Mouse (Mus musculus) liver, embryonic 11.5 days (tissue): ENCODE data around the gene Sox2. TPM values are rescaled to one million over a fixed set of nuclear protein-coding genes. Genes with fewer than 3 reads are reported as not detected.

Experiments
- ATAC-seq: fragments of 200-750 bp; cut with Nextera tagmentation; replicated peaks from 2 replicates; pipeline ENCODE4 v1.8.0; 2017; ENCODE audit warnings: moderate number of reproducible peaks, mild to moderate bottlenecking, moderate TSS enrichment, moderate library complexity; ENCODE audit not compliant: low FRiP score
- DNase-seq: peaks from one replicate; pipeline ENCODE4 v3.0.0-alpha.2; 2017; ENCODE audit warnings: low spot score
- H3K27ac ChIP-seq: fragments of 300-500 bp; sonication (generic); 2 replicates; pipeline ENCODE4 v1.5.1; 2014; ENCODE audit warnings: mild to moderate bottlenecking, low read depth, low read length, control low read depth
- H3K27me3 ChIP-seq: fragments of 300-500 bp; sonication (generic); replicated peaks from 2 replicates; pipeline ENCODE4 v1.6.1; 2014; ENCODE audit warnings: low read length, mixed read lengths; ENCODE audit not compliant: control insufficient read depth, insufficient read depth
- H3K36me3 ChIP-seq: fragments of 300-500 bp; sonication (generic); 2 replicates; pipeline ENCODE4 v1.6.1; 2014; ENCODE audit warnings: mild to moderate bottlenecking, low read length, moderate library complexity, mixed read lengths; ENCODE audit not compliant: control insufficient read depth, insufficient read depth
- H3K4me1 ChIP-seq: fragments of 300-500 bp; sonication (generic); replicated peaks from 2 replicates; pipeline ENCODE4 v1.6.1; 2014; ENCODE audit warnings: low read length, mixed read lengths; ENCODE audit not compliant: control insufficient read depth, insufficient read depth
- H3K4me2 ChIP-seq: fragments of 300-500 bp; sonication (generic); 2 replicates; pipeline ENCODE4 v1.6.1; 2014; ENCODE audit warnings: mild to moderate bottlenecking, control low read depth, moderate library complexity
- H3K4me3 ChIP-seq: fragments of 300-500 bp; sonication (generic); 2 replicates; pipeline ENCODE4 v1.5.1; 2014; ENCODE audit warnings: low read depth, low read length, control low read depth
- H3K9ac ChIP-seq: fragments of 300-500 bp; sonication (generic); 2 replicates; pipeline ENCODE4 v1.6.1; 2014; ENCODE audit warnings: low read depth, low read length, control low read depth
- H3K9me3 ChIP-seq: fragments of 300-500 bp; sonication (generic); 2 replicates; pipeline ENCODE4 v1.6.1; 2016; ENCODE audit warnings: low read length, inconsistent platforms, mixed read lengths; ENCODE audit not compliant: control insufficient read depth
- WGBS: fragments of 180-500 bp; shearing (Covaris S2); extraction: QIAGEN DNeasy Blood & Tissue Kit; methylation state at CpG from one replicate; pipeline ENCODE4 v1.1.7; 2014; 5-methylcytosine and 5-hydroxymethylcytosine counted together
- polyA plus RNA-seq: library from polyadenylated mRNA; unstranded; fragments of >200 nt; fragmentation: Nextera tagmentation; extraction: Ambion mirVana; gene quantifications from 2 replicates; pipeline ENCODE4 v1.2.1, GENCODE M21; 2014

Sox2 gene
- polyA plus RNA-seq, 1 experiment from 2014 or later: 0.55 TPM

DNA sequence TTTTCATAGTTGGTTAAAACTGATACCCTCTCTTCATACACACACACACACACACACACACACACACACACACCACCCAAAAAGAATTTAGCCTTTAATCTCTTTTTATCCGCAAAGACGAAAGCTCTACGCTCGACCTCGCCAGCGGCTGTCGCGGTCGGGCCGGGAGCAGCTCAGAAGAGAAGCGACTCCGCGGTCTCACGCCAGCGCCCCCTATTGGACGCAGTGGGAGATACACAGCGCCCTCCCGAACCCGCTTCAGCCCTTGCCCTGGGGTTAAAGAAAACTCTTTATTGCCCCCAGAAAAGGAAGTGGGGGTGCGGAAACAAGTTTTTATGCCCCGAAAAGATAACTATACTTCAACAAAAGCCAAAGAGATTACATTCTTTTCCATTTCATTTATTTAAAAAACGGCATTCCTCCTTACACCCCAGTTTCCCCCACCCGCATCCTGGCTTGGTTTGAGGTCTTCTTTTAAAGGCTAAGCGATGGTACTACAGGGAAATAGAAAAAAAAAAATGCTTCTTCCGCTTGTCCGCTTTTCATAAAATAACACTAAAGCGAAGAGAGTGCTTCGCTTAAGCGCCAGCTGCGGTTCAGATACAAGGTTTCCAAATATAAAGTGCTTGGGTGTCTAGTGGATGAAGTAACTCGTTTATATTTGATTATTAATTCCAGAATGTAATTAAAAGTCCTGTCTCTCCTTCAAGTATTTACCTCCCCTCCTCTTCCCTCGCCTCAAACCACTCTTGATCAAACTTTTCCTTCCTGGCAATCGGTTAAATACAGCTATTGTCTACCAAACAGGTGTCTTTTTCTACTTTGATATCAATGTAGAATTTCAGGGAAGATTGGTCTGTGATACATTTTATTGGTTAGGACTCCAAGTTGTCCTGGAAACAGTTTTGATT is 9.3 kb upstream of the Sox2 start:
- DNase-seq: no peak
- Histone ChIP-seq H3K4me1 (no peaks in the 10 kb centered on the region; the same call in 1 of the 2 replicates), H3K36me3 (no peaks in the 10 kb centered on the region), H3K9ac (no peak overlapping the region), H3K27ac (no peak overlapping the region), H3K4me3 (no peak overlapping the region), H3K27me3 (peaks cover 91% of the 10 kb centered on the region), H3K4me2 (no peak overlapping the region), H3K9me3 (no peaks in the 10 kb centered on the region)
- no peak for ATAC-seq
- WGBS: 5% methylated on average over 33 of the region's 33 CpGs

GRCm38 (mm10) chr3:34641756-34642497 is 8.3 kb upstream of the Sox2 start:
- peak overlapping the region; percentile 48 for H3K4me2 ChIP-seq
- no peak overlapping the region for H3K27ac ChIP-seq
- H3K4me3 ChIP-seq: peak overlapping the region; percentile 8; the same call in 1 of the 2 replicates
- 2% methylated on average over 38 of the region's 38 CpGs for WGBS
- no peaks in the 10 kb centered on the region for H3K36me3 ChIP-seq
- no peaks in the 10 kb centered on the region; the same call in 1 of the 2 replicates for H3K4me1 ChIP-seq
- DNase-seq (no peak), ATAC-seq (no peak)
- H3K9ac ChIP-seq: no peak overlapping the region
- peaks cover 98% of the 10 kb centered on the region for H3K27me3 ChIP-seq
- no peaks in the 10 kb centered on the region for H3K9me3 ChIP-seq

DNA sequence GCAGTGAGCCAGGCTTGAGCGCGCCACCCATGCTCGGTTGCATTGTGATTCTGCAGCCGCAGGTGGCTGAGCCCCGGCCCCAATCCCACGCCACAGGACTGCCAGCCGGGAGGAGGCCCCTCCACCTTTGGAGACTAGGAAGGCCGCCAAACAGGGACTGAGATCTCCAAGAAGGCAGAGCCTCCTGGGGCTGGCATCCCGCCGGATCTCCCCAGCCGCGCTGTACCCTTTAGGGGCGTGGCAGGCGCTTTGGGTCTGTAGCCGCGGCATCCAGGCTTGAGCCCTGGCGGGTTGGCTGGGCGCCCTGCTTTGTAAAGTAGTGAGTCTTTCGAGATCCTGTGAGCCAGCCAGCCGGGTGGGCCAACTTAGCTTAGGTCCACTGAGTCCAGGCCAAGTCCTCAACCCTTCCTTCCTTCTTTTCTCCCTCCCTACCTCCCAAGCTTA is 7.7 kb upstream of the Sox2 start:
- WGBS: 1% methylated on average over 20 of the region's 20 CpGs
- no peak overlapping the region for H3K9ac ChIP-seq
- peak overlapping the region; percentile 48 for H3K4me2 ChIP-seq
- peak overlapping the region; percentile 8; the same call in 1 of the 2 replicates for H3K4me3 ChIP-seq
- H3K27me3 ChIP-seq: peaks cover 99% of the 10 kb centered on the region
- no peaks in the 10 kb centered on the region for H3K36me3 ChIP-seq
- H3K9me3 ChIP-seq: no peaks in the 10 kb centered on the region
- no peaks in the 10 kb centered on the region; the same call in 1 of the 2 replicates for H3K4me1 ChIP-seq
- DNase-seq (no peak), ATAC-seq (no peak)
- no peak overlapping the region for H3K27ac ChIP-seq

GRCm38 (mm10) chr3:34643067-34643466 is 7.1 kb upstream of the Sox2 start:
- Histone ChIP-seq H3K27me3 (peaks cover 97% of the 10 kb centered on the region), H3K36me3 (no peaks in the 10 kb centered on the region), H3K4me1 (no peaks in the 10 kb centered on the region; the same call in 1 of the 2 replicates), H3K4me3 (no peak overlapping the region), H3K9me3 (no peaks in the 10 kb centered on the region), H3K4me2 (no peak overlapping the region), H3K27ac (no peak overlapping the region), H3K9ac (no peak overlapping the region)
- 9% methylated on average over 5 of the region's 5 CpGs for WGBS
- no peak for DNase-seq
- ATAC-seq: no peak

DNA sequence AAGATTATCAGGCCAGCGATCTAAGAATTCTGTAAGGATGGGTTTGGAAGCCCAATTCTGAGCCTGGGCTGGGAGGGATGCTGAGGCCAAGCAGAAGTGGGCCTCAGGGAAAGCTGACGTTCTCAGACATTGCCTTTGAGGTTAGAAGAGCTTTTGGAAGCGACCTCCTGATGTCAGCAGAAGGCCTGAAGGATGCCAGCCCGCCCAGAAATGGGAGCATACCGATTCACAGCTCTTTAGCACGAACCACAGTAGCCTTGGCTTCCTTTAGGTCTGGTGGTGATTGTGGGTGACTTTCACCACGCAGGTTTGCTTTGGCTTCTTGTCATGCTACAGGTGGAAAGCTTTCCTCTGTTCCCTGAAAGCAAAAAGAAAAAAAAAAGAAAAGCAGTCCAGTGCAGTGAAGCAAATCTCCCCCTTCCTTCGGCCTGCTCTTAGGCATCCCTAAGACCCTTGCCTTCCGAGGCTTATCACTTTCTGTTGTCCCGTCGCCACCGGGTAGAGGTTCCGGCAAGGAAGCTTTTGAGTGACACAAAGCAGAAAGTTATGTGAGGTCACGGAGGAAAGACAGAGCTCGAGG is 6.6 kb upstream of the Sox2 start:
- H3K9ac ChIP-seq: no peak overlapping the region
- H3K36me3 ChIP-seq: no peaks in the 10 kb centered on the region
- peaks cover 97% of the 10 kb centered on the region for H3K27me3 ChIP-seq
- no peak for DNase-seq
- H3K9me3 ChIP-seq: no peaks in the 10 kb centered on the region
- no peak overlapping the region for H3K4me2 ChIP-seq
- H3K27ac ChIP-seq: no peak overlapping the region
- H3K4me1 ChIP-seq: no peaks in the 10 kb centered on the region; the same call in 1 of the 2 replicates
- WGBS: 3% methylated on average over 15 of the region's 15 CpGs
- no peak overlapping the region for H3K4me3 ChIP-seq
- ATAC-seq: no peak

GRCm38 (mm10) chr3:34646169-34646568 is 4.0 kb upstream of the Sox2 start:
- peaks cover 97% of the 10 kb centered on the region for H3K27me3 ChIP-seq
- H3K9ac ChIP-seq: no peak overlapping the region
- WGBS: 6% methylated on average over 10 of the region's 10 CpGs
- H3K4me3 ChIP-seq: no peak overlapping the region
- ATAC-seq (no peak), DNase-seq (no peak)
- H3K4me2 ChIP-seq: no peak overlapping the region
- peaks cover 4% of the 10 kb centered on the region; the same call in 1 of the 2 replicates for H3K4me1 ChIP-seq
- H3K36me3 ChIP-seq: no peaks in the 10 kb centered on the region
- no peaks in the 10 kb centered on the region for H3K9me3 ChIP-seq
- no peak overlapping the region for H3K27ac ChIP-seq

DNA sequence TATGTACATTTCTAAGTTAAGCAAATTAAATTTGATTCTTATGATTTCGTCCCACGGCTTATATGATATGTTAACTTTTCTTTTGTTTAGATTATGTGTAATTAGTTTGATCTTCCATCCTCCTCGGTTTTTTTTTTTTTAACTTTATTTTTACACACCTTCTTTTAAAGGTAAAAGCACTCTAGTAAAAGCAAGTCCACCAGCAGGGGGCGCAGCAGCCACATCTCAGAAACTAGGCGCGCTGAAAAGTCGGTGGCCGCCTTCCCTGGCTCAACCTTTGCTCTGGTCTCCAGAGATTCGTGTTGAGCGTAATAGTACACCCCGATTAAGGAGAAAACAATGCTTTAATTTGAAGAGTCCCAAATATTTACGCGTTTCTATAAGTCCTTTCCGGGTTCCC is 2.5 kb upstream of the Sox2 start:
- peak; percentile 77 for DNase-seq
- Histone ChIP-seq H3K4me2 (no peak overlapping the region), H3K4me1 (peaks cover 4% of the 10 kb centered on the region; the same call in 1 of the 2 replicates), H3K27ac (no peak overlapping the region), H3K36me3 (no peaks in the 10 kb centered on the region), H3K9me3 (no peaks in the 10 kb centered on the region), H3K9ac (no peak overlapping the region), H3K4me3 (no peak overlapping the region), H3K27me3 (peaks cover 94% of the 10 kb centered on the region)
- WGBS: 1% methylated on average over 14 of the region's 14 CpGs
- ATAC-seq: no peak

DNA sequence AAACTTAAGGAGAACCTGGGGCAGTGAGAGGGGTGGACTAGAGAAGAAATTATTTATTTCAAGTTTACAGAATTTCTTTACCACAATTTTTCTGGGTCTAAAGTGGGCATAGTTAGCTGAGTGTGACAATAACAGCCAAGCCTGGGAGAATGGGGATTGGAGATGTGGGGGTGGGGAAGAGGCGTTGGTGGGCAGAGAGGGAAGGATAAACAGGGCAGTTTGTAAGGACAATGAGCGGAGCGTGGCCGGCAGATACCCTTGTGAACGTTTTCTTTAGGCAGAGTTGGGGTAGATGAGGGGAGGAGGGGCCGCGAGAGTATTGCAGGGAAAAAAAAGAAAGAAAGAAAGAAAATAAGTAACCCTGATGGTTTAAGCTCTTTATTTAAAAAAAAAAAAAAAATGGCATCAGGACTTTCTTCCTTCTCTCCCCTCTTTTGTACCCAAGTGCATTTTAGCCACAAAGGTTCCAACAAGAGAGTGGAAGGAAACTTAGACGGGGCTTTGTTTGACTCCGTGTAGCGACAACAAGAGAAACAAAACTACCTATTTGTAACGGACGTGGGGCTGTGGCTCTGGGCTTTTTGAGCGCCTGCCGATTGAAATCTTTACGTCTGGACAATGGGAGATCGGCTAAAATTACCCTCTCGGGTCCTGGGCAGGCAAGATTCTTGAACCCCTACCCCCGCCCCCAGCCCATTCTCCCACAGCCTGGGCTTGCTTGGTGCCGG is 1.9 kb upstream of the Sox2 start:
- H3K9ac ChIP-seq: no peak overlapping the region
- H3K36me3 ChIP-seq: no peaks in the 10 kb centered on the region
- H3K9me3 ChIP-seq: no peaks in the 10 kb centered on the region
- H3K27ac ChIP-seq: no peak overlapping the region
- no peak for DNase-seq
- H3K27me3 ChIP-seq: peaks cover 94% of the 10 kb centered on the region
- H3K4me3 ChIP-seq: no peak overlapping the region
- H3K4me1 ChIP-seq: peaks cover 4% of the 10 kb centered on the region; the same call in 1 of the 2 replicates
- ATAC-seq: no peak
- 3% methylated on average over 19 of the region's 19 CpGs for WGBS
- H3K4me2 ChIP-seq: peak overlapping the region; percentile 26
